Mouse (Mus musculus) liver, embryonic 15.5 days (tissue): Measurements from ENCODE around the gene Ppp4c. TPM values are rescaled to one million over a fixed set of nuclear protein-coding genes. Genes with fewer than 3 reads are reported as not detected.

Experiments used
- ATAC-seq: fragments of 200-750 bp; cut with Nextera tagmentation; 2 replicates; pipeline ENCODE4 v1.8.0; 2017; ENCODE audit warnings: moderate number of reproducible peaks, mild to moderate bottlenecking, moderate library complexity; ENCODE audit not compliant: insufficient read depth
- H3K27ac ChIP-seq: fragments of 300-500 bp; sonication (generic); replicated peaks from 2 replicates; pipeline ENCODE4 v1.5.1; 2015; ENCODE audit warnings: mild to moderate bottlenecking, inconsistent platforms
- H3K27me3 ChIP-seq: fragments of 300-500 bp; sonication (generic); 2 replicates; pipeline ENCODE4 v1.6.1; 2015; ENCODE audit warnings: mild to moderate bottlenecking, inconsistent platforms
- H3K36me3 ChIP-seq: fragments of 300-500 bp; sonication (generic); replicated peaks from 2 replicates; pipeline ENCODE4 v1.6.1; 2015; ENCODE audit warnings: moderate library complexity, mild to moderate bottlenecking, inconsistent platforms
- H3K4me1 ChIP-seq: fragments of 300-500 bp; sonication (generic); replicated peaks from 2 replicates; pipeline ENCODE4 v1.6.1; 2015; ENCODE audit warnings: inconsistent platforms
- H3K4me2 ChIP-seq: fragments of 300-500 bp; sonication (generic); 2 replicates; pipeline ENCODE4 v1.6.1; 2015; ENCODE audit warnings: moderate library complexity, mild to moderate bottlenecking, inconsistent platforms
- H3K4me3 ChIP-seq: fragments of 300-500 bp; sonication (generic); replicated peaks from 2 replicates; pipeline ENCODE4 v1.5.1; 2015; ENCODE audit warnings: mild to moderate bottlenecking, inconsistent platforms
- H3K9ac ChIP-seq: fragments of 300-500 bp; sonication (generic); 2 replicates; pipeline ENCODE4 v1.6.1; 2015; ENCODE audit warnings: moderate library complexity, mild to moderate bottlenecking, inconsistent platforms
- H3K9me3 ChIP-seq: fragments of 300-500 bp; sonication (generic); replicated peaks from 2 replicates; pipeline ENCODE4 v1.6.1; 2016; ENCODE audit warnings: inconsistent platforms
- WGBS: fragments of 180-500 bp; shearing (Covaris S2); methylation state at CpG from one replicate; pipeline ENCODE4 v1.1.7; 2015; ENCODE audit warnings: mixed read lengths; ENCODE audit not compliant: insufficient replicate concordance; 5-methylcytosine and 5-hydroxymethylcytosine counted together
- polyA plus RNA-seq: library from polyadenylated mRNA; unstranded; fragments of >200 nt; fragmentation: Nextera tagmentation; extraction: Ambion mirVana; gene quantifications from 2 replicates; pipeline ENCODE4 v1.2.1, GENCODE M21; 2015

The Ppp4c gene
- 107 and 113 TPM in 2 replicates for polyA plus RNA-seq

GRCm38 (mm10) chr7:126791851-126792720, at the start of gene Ppp4c:
Ppp4c (minus strand) TSS chr7:126792496.
- under 1% methylated on average over 81 of the region's 83 CpGs for WGBS
- peak within 1 kb of the TSS; percentile 90 for H3K4me3 ChIP-seq
- ATAC-seq, result peak; percentile 87
- H3K9me3 ChIP-seq, result no peaks in the 10 kb centered on the region
- H3K36me3 ChIP-seq, result peaks cover 62% of the 10 kb centered on the region
- H3K9ac ChIP-seq, result peak within 1 kb of the TSS; percentile 95
- peaks cover 64% of the 10 kb centered on the region for H3K4me1 ChIP-seq
- H3K27ac ChIP-seq, result peak within 1 kb of the TSS; percentile 93
- peak within 1 kb of the TSS; percentile 85 for H3K4me2 ChIP-seq
- H3K27me3 ChIP-seq, result no peaks in the 10 kb centered on the region

DNA sequence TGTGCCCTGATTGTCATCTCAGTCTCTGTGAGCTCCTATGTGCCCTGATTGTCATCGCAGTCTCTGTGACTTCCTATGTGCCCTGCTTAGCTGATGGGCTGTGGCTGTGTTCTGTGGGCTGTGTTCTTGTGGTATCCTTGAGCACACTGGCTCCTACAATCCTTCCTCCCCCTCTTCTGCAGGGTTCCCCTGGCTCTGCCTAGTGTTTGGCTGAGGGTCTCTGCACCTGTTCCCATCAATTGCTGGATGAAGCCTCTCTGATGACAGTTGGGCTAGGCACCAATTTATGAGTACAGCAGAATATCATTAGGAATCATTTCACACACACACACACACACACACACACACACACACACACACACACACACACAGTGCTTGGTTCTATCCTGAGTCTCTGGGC, 41.0 kb upstream of the Ppp4c start:
- no peak for ATAC-seq
- no peaks in the 10 kb centered on the region for H3K9me3 ChIP-seq
- no peak overlapping the region for H3K27ac ChIP-seq
- peaks cover 5% of the 10 kb centered on the region for H3K4me1 ChIP-seq
- no peak overlapping the region for H3K9ac ChIP-seq
- H3K27me3 ChIP-seq, result peaks cover 31% of the 10 kb centered on the region
- H3K4me3 ChIP-seq, result no peak overlapping the region
- no peak overlapping the region for H3K4me2 ChIP-seq
- H3K36me3 ChIP-seq, result no peaks in the 10 kb centered on the region
- WGBS, result 76% methylated on average over 1 of the region's 1 CpGs

GRCm38 (mm10) chr7:126832036-126832598, 39.8 kb upstream of the Ppp4c start:
- H3K9ac ChIP-seq, result no peak overlapping the region
- H3K9me3 ChIP-seq, result no peaks in the 10 kb centered on the region
- H3K27me3 ChIP-seq, result peaks cover 32% of the 10 kb centered on the region
- no peaks in the 10 kb centered on the region for H3K36me3 ChIP-seq
- H3K4me3 ChIP-seq, result peak overlapping the region; percentile 30
- no peak overlapping the region for H3K27ac ChIP-seq
- peaks cover 5% of the 10 kb centered on the region for H3K4me1 ChIP-seq
- H3K4me2 ChIP-seq, result peak overlapping the region; percentile 57
- peak; percentile 73 for ATAC-seq
- under 1% methylated on average over 21 of the region's 21 CpGs for WGBS

- Histone ChIP-seq H3K9ac (no peak within 1 kb of the TSS), H3K4me2 (peak within 1 kb of the TSS; percentile 57), H3K27ac (no peak within 1 kb of the TSS), H3K9me3 (no peaks in the 10 kb centered on the region), H3K36me3 (no peaks in the 10 kb centered on the region), H3K27me3 (peaks cover 37% of the 10 kb centered on the region), H3K4me3 (peak within 1 kb of the TSS; percentile 30), H3K4me1 (peaks cover 5% of the 10 kb centered on the region)
- no peak for ATAC-seq
- 50% methylated on average over 5 of the region's 5 CpGs for WGBS
Observed at GRCm38 (mm10) chr7:126831539-126831938, 39.2 kb upstream of the Ppp4c start, which contains the start of gene 4930451I11Rik. 4930451I11Rik (minus strand) TSS chr7:126831639.

GRCm38 (mm10) chr7:126825952-126826351, 33.7 kb upstream of the Ppp4c start:
- H3K4me1 ChIP-seq, result 0 out of 2 replicates have a peak, but pooled peaks cover 8% of the 10 kb centered on the region
- no peak for ATAC-seq
- no peak overlapping the region for H3K9ac ChIP-seq
- no peaks in the 10 kb centered on the region for H3K9me3 ChIP-seq
- peaks cover 82% of the 10 kb centered on the region for H3K27me3 ChIP-seq
- no peak overlapping the region for H3K27ac ChIP-seq
- WGBS, result 53% methylated on average over 5 of the region's 5 CpGs
- H3K36me3 ChIP-seq, result no peaks in the 10 kb centered on the region
- H3K4me3 ChIP-seq, result no peak overlapping the region
- no peak overlapping the region for H3K4me2 ChIP-seq

- Histone ChIP-seq H3K9ac (no peak overlapping the region), H3K27ac (no peak overlapping the region), H3K4me1 (0 out of 2 replicates have a peak, but pooled peaks cover 8% of the 10 kb centered on the region), H3K9me3 (no peaks in the 10 kb centered on the region), H3K36me3 (no peaks in the 10 kb centered on the region), H3K4me3 (no peak overlapping the region), H3K27me3 (peaks cover 80% of the 10 kb centered on the region), H3K4me2 (no peak overlapping the region)
- 25% methylated on average over 8 of the region's 8 CpGs for WGBS
- no peak for ATAC-seq
Observed at GRCm38 (mm10) chr7:126825403-126825802, 33.1 kb upstream of the Ppp4c start.

GRCm38 (mm10) chr7:126823940-126824339, 31.6 kb upstream of the Ppp4c start:
- Histone ChIP-seq H3K27me3 (peaks cover 68% of the 10 kb centered on the region), H3K4me1 (0 out of 2 replicates have a peak, but pooled peaks cover 8% of the 10 kb centered on the region), H3K27ac (no peak overlapping the region), H3K36me3 (no peaks in the 10 kb centered on the region), H3K4me2 (no peak overlapping the region), H3K4me3 (no peak overlapping the region), H3K9me3 (no peaks in the 10 kb centered on the region), H3K9ac (no peak overlapping the region)
- WGBS, result 16% methylated on average over 10 of the region's 10 CpGs
- ATAC-seq, result no peak

GRCm38 (mm10) chr7:126823202-126823711, 31.0 kb upstream of the Ppp4c start:
- Histone ChIP-seq H3K4me1 (0 out of 2 replicates have a peak, but pooled peaks cover 8% of the 10 kb centered on the region), H3K4me3 (no peak overlapping the region), H3K27me3 (peaks cover 62% of the 10 kb centered on the region), H3K27ac (no peak overlapping the region), H3K9me3 (no peaks in the 10 kb centered on the region), H3K4me2 (no peak overlapping the region), H3K9ac (no peak overlapping the region), H3K36me3 (no peaks in the 10 kb centered on the region)
- 5% methylated on average over 18 of the region's 19 CpGs for WGBS
- no peak for ATAC-seq

DNA sequence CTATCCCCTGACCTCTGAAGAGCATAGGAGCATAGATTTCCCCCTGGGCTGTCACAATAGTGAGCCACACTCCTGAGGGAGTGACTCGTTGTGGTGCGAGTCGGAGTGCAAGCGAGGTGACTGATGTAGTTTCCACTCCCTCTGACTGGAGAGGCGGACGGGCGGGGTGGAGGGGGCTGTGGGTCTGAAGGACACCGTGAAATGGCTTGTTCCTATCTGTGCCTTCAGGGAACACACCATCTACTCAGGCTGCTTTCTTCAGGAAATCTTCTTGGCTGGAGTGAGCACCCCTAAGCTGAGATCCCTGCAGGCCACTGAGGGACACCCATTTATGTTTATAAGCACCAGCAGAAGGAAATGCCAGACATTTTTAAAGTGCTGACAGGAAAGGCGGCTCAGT, 30.4 kb upstream of the Ppp4c start:
- ATAC-seq, result no peak
- Histone ChIP-seq H3K27ac (no peak overlapping the region), H3K4me2 (no peak overlapping the region), H3K27me3 (peaks cover 61% of the 10 kb centered on the region), H3K9me3 (no peaks in the 10 kb centered on the region), H3K4me1 (0 out of 2 replicates have a peak, but pooled peaks cover 8% of the 10 kb centered on the region), H3K9ac (no peak overlapping the region), H3K36me3 (no peaks in the 10 kb centered on the region), H3K4me3 (no peak overlapping the region)
- WGBS, result 34% methylated on average over 9 of the region's 9 CpGs

- H3K36me3 ChIP-seq, result no peaks in the 10 kb centered on the region
- H3K27ac ChIP-seq, result no peak overlapping the region
- no peak overlapping the region for H3K9ac ChIP-seq
- 0 out of 2 replicates have a peak, but pooled peaks cover 8% of the 10 kb centered on the region for H3K4me1 ChIP-seq
- H3K4me2 ChIP-seq, result no peak overlapping the region
- no peak overlapping the region for H3K4me3 ChIP-seq
- H3K27me3 ChIP-seq, result peaks cover 61% of the 10 kb centered on the region
- WGBS, result 22% methylated on average over 7 of the region's 7 CpGs
- no peaks in the 10 kb centered on the region for H3K9me3 ChIP-seq
- ATAC-seq, result no peak
Observed at GRCm38 (mm10) chr7:126821835-126822511, 29.7 kb upstream of the Ppp4c start.
